Mouse (Mus musculus): ENCODE results near the gene Nip7. TPM values are rescaled to one million over a fixed set of nuclear protein-coding genes. Genes with fewer than 3 reads are reported as not detected.

The Nip7 gene
- polyA plus RNA-seq, 1 experiment from 2014 or later, result 54.4 TPM

Small RNA genes lying within 50 kb of the gene (microRNA-seq; reads per million reads assigned to microRNA genes)
- 1.1 reads per million for gene Mir7075

Other genes starting within 250 kb of the Nip7 start
- gene Has3, start 186.6 kb upstream of the Nip7 start, polyA plus RNA-seq (2014; fragmentation: Nextera tagmentation; extraction: Ambion mirVana), result 0.09 and 0.16 TPM in 2 replicates
- gene Utp4, start 163.2 kb upstream of the Nip7 start, polyA plus RNA-seq (2014; fragmentation: Nextera tagmentation; extraction: Ambion mirVana), result 39.6 and 40.2 TPM in 2 replicates
- 15.0 and 15.4 TPM in 2 replicates for gene Sntb2, start 121.1 kb upstream of the Nip7 start, polyA plus RNA-seq (2014; fragmentation: Nextera tagmentation; extraction: Ambion mirVana)
- gene Vps4a, start 25.7 kb upstream of the Nip7 start, polyA plus RNA-seq (2014; fragmentation: Nextera tagmentation; extraction: Ambion mirVana), result 53.6 and 55.9 TPM in 2 replicates
- 46.1 and 47.4 TPM in 2 replicates for gene Pdf, start 8.3 kb upstream of the Nip7 start, polyA plus RNA-seq (2014; fragmentation: Nextera tagmentation; extraction: Ambion mirVana)
- gene Cog8, start 188 bp upstream of the Nip7 start, polyA plus RNA-seq (2014; fragmentation: Nextera tagmentation; extraction: Ambion mirVana), result 26.5 and 27.1 TPM in 2 replicates
- not detected in 2 replicates for gene Tmed6, start 8.8 kb downstream of the Nip7 start, polyA plus RNA-seq (2014; fragmentation: Nextera tagmentation; extraction: Ambion mirVana)
- gene Terf2, start 39.7 kb downstream of the Nip7 start, polyA plus RNA-seq (2014; fragmentation: Nextera tagmentation; extraction: Ambion mirVana), result 8.3 and 9.8 TPM in 2 replicates
- gene Cyb5b, start 93.8 kb downstream of the Nip7 start, polyA plus RNA-seq (2014; fragmentation: Nextera tagmentation; extraction: Ambion mirVana), result 65.6 and 71.9 TPM in 2 replicates
- gene Nfat5, start 236.6 kb downstream of the Nip7 start, polyA plus RNA-seq (2014; fragmentation: Nextera tagmentation; extraction: Ambion mirVana), result 14.9 and 15.6 TPM in 2 replicates

Data from heart, embryonic 14.5 days (tissue).